21 mouse cellular contexts compared by ENCODE assay signal in the genomic region with DNA sequence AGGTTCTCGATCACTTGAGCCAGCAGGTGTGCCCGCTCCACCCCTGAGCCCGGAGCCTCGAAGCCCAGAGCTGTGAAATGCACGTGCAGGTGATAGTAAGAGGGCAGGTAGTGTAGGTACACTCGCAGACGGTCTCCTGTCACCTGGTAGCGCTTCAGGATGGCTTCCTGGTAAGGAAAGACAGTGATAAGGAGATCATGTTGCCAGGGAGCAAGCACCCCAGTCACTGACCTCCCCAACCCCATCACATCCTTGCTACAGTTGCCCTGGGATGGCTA. TPM values are rescaled to one million over a fixed set of nuclear protein-coding genes. Genes with fewer than 3 reads are reported as not detected.
DNase-seq lines count a peak whose midpoint lies in the region; ATAC-seq and TF ChIP-seq lines count a peak whose summit lies in the region.
"Had no signal": no experiment of that assay in that cellular context is flagged by ENCODE, and none has a peak within 500 bp of the region (broad histone marks: within the 10 kb centered on the region; RNA-seq: fewer than 3 reads in every experiment).

No protein-coding gene starts in this region.

- no peak for DNase-seq in gastrocnemius, adult 2 months
- DNase-seq in gastrocnemius, postnatal 14 days = no peak
- DNase-seq in lung, postnatal 4 days = no peak
- DNase-seq in forebrain, embryonic 10.5 days (ENCODE audit: extremely low spot score, low spot score) = no peak
- DNase-seq in stomach, postnatal 0 days (ENCODE audit: low spot score) = no peak
- DNase-seq: adrenal gland, postnatal 14 days; cerebellum, adult 9-10 months; gastrocnemius, postnatal 25 days; kidney, postnatal 25 days; lung, embryonic 14.5 days; right cerebral cortex, postnatal 14 days had no signal

- no peak for TF ChIP-seq CTCF in gastrocnemius, adult 2 months (IDR thresholded peaks at IDR 0.05)
- TF ChIP-seq CTCF in bone marrow, adult 2 months (IDR thresholded peaks at IDR 0.05; ENCODE audit: control insufficient read depth, insufficient read depth, low read length) = no peak
- no peak for TF ChIP-seq CTCF in stomach, postnatal 0 days (IDR thresholded peaks at IDR 0.05; ENCODE audit: low read depth)

- H3K27ac ChIP-seq in gastrocnemius, adult 2 months = peak overlapping the region; percentile 80; the same call in 1 of the 2 replicates
- 0 out of 2 replicates have a peak overlapping the region, but pooled peaks have one; percentile 72 for H3K27ac ChIP-seq in lung, embryonic 15.5 days
- H3K27ac ChIP-seq in bone marrow, adult 2 months (ENCODE audit: control insufficient read depth, insufficient read depth, low read depth, low read length, poor library complexity) = peak overlapping the region; percentile 50
- peak overlapping the region; percentile 89 for H3K27ac ChIP-seq in liver, embryonic 16.5 days (ENCODE audit: low read length)
- no peak overlapping the region for H3K27ac ChIP-seq in forebrain, embryonic 10.5 days
- H3K27ac ChIP-seq in stomach, postnatal 0 days (replicated peaks) = no peak overlapping the region
- H3K27ac ChIP-seq: forebrain, embryonic 15.5 days; intestine, embryonic 15.5 days; limb, embryonic 12.5 days; midbrain, embryonic 12.5 days had no signal

- H3K4me3 ChIP-seq in gastrocnemius, adult 2 months = no peak overlapping the region
- no peak overlapping the region for H3K4me3 ChIP-seq in lung, embryonic 15.5 days
- no peak overlapping the region for H3K4me3 ChIP-seq in bone marrow, adult 2 months (replicated peaks; ENCODE audit: control insufficient read depth, low read depth, low read length)
- H3K4me3 ChIP-seq in liver, embryonic 16.5 days (ENCODE audit: low read depth, low read length) = no peak overlapping the region
- H3K4me3 ChIP-seq in forebrain, embryonic 10.5 days = no peak overlapping the region
- H3K4me3 ChIP-seq in stomach, postnatal 0 days (ENCODE audit: low read depth, low read length) = no peak overlapping the region
- H3K4me3 ChIP-seq: forebrain, embryonic 15.5 days; hindbrain, embryonic 10.5 days; intestine, embryonic 15.5 days; limb, embryonic 12.5 days; midbrain, embryonic 12.5 days had no signal

- 90% methylated on average over 8 of the region's 8 CpGs for WGBS in lung, embryonic 15.5 days
- WGBS in bone marrow, adult 2 months = 82% methylated on average over 8 of the region's 8 CpGs
- WGBS in liver, embryonic 16.5 days (ENCODE audit: insufficient replicate concordance) = 76% methylated on average over 8 of the region's 8 CpGs
- WGBS in forebrain, embryonic 10.5 days = 92% methylated on average over 8 of the region's 8 CpGs
- 92% methylated on average over 8 of the region's 8 CpGs for WGBS in stomach, postnatal 0 days

- H3K27me3 ChIP-seq in lung, embryonic 15.5 days = no peaks in the 10 kb centered on the region
- H3K27me3 ChIP-seq in liver, embryonic 16.5 days (ENCODE audit: control insufficient read depth, insufficient read depth, low read depth, low read length) = no peaks in the 10 kb centered on the region
- no peaks in the 10 kb centered on the region for H3K27me3 ChIP-seq in forebrain, embryonic 10.5 days (ENCODE audit: poor library complexity, severe bottlenecking)
- no peaks in the 10 kb centered on the region for H3K27me3 ChIP-seq in stomach, postnatal 0 days (ENCODE audit: control insufficient read depth, insufficient read depth, low read length)
- H3K27me3 ChIP-seq: forebrain, embryonic 15.5 days; intestine, embryonic 15.5 days; limb, embryonic 12.5 days; midbrain, embryonic 12.5 days had no signal

- intact Hi-C loops in gastrocnemius, adult 2 months (cut with DNase I) = no loop called here
- intact Hi-C loops in gastrocnemius, postnatal 14 days (cut with DNase I; ENCODE audit: low total_unique reads) = no loop called here

- H3K9me3 ChIP-seq in lung, embryonic 15.5 days = no peaks in the 10 kb centered on the region
- no peaks in the 10 kb centered on the region for H3K9me3 ChIP-seq in liver, embryonic 16.5 days (replicated peaks; ENCODE audit: control insufficient read depth, low read length)
- H3K9me3 ChIP-seq in forebrain, embryonic 10.5 days = no peaks in the 10 kb centered on the region
- no peaks in the 10 kb centered on the region for H3K9me3 ChIP-seq in stomach, postnatal 0 days (ENCODE audit: control insufficient read depth, low read length)
- H3K9me3 ChIP-seq: forebrain, embryonic 15.5 days; hindbrain, embryonic 10.5 days; intestine, embryonic 15.5 days; limb, embryonic 12.5 days; midbrain, embryonic 12.5 days had no signal

- H3K4me2 ChIP-seq in lung, embryonic 15.5 days = no peak overlapping the region
- H3K4me2 ChIP-seq in liver, embryonic 16.5 days (ENCODE audit: low read depth, low read length) = no peak overlapping the region
- H3K4me2 ChIP-seq in stomach, postnatal 0 days (replicated peaks; ENCODE audit: low read depth) = no peak overlapping the region
- H3K4me2 ChIP-seq: forebrain, embryonic 15.5 days; heart, embryonic 11.5 days; intestine, embryonic 15.5 days; limb, embryonic 12.5 days; lung, embryonic 14.5 days; midbrain, embryonic 12.5 days had no signal

- no peak for TF ChIP-seq EP300 in stomach, postnatal 0 days (optimal IDR thresholded peaks at IDR 0.05)

- no peak overlapping the region for H3K9ac ChIP-seq in lung, embryonic 15.5 days
- no peak overlapping the region for H3K9ac ChIP-seq in liver, embryonic 16.5 days (ENCODE audit: low read depth, low read length)
- H3K9ac ChIP-seq in stomach, postnatal 0 days (ENCODE audit: low read length) = no peak overlapping the region
- H3K9ac ChIP-seq: forebrain, embryonic 15.5 days; intestine, embryonic 15.5 days; limb, embryonic 12.5 days; lung, embryonic 14.5 days; midbrain, embryonic 12.5 days had no signal

- H3K36me3 ChIP-seq in lung, embryonic 15.5 days = peaks cover 10% of the 10 kb centered on the region; the same call in 1 of the 2 replicates
- H3K36me3 ChIP-seq in liver, embryonic 16.5 days (ENCODE audit: control insufficient read depth, insufficient read depth) = peaks cover 8% of the 10 kb centered on the region; the same call in 1 of the 2 replicates
- peaks cover 79% of the 10 kb centered on the region for H3K36me3 ChIP-seq in forebrain, embryonic 10.5 days (replicated peaks)
- no peaks in the 10 kb centered on the region; the same call in 1 of the 2 replicates for H3K36me3 ChIP-seq in stomach, postnatal 0 days (ENCODE audit: control insufficient read depth, insufficient read depth, low read length)

- TF ChIP-seq POLR2A in bone marrow, adult 2 months (IDR thresholded peaks at IDR 0.05; ENCODE audit: borderline replicate concordance, control insufficient read depth, low read depth, low read length) = no peak

- ATAC-seq in lung, embryonic 15.5 days (ENCODE audit: borderline replicate concordance, extremely low read depth, low FRiP score, low TSS enrichment) = no peak
- no peak for ATAC-seq in liver, embryonic 16.5 days (ENCODE audit: low read depth)
- ATAC-seq in stomach, postnatal 0 days (ENCODE audit: low FRiP score, low TSS enrichment) = no peak
- ATAC-seq: forebrain, embryonic 15.5 days; hindbrain, embryonic 16.5 days; intestine, embryonic 15.5 days had no signal

- H3K4me1 ChIP-seq in lung, embryonic 15.5 days = peaks cover 27% of the 10 kb centered on the region
- peaks cover 25% of the 10 kb centered on the region for H3K4me1 ChIP-seq in bone marrow, adult 2 months (ENCODE audit: control insufficient read depth, insufficient read depth, low read length)
- peaks cover 58% of the 10 kb centered on the region for H3K4me1 ChIP-seq in liver, embryonic 16.5 days (ENCODE audit: control insufficient read depth, low read depth, low read length)
- no peaks in the 10 kb centered on the region; the same call in 1 of the 2 replicates for H3K4me1 ChIP-seq in forebrain, embryonic 10.5 days
- no peaks in the 10 kb centered on the region for H3K4me1 ChIP-seq in stomach, postnatal 0 days (replicated peaks; ENCODE audit: control insufficient read depth, insufficient read depth)
- H3K4me1 ChIP-seq: midbrain, embryonic 12.5 days had no signal

RNA-seq across cellular contexts. Expression of a gene that starts 5.5 kb away (rescaled TPM):
- total RNA-seq in gastrocnemius, adult 2 months (2021) = 1 to 10 TPM; 4.2 to 4.3 TPM
- total RNA-seq in gastrocnemius, postnatal 14 days (2021) = 1 to 10 TPM; 5.8 to 7.3 TPM
- polyA plus RNA-seq in lung, embryonic 15.5 days (2015; fragmentation: Nextera tagmentation; extraction: Ambion mirVana) = 36.4 and 37.4 TPM in 2 replicates
- 32.7 and 54.9 TPM in 2 replicates for polyA plus RNA-seq in bone marrow, adult 2 months (2011; ENCODE audit: insufficient read depth, insufficient read length, low replicate concordance, missing spikeins)
- polyA plus RNA-seq in liver, embryonic 16.5 days (2015; fragmentation: Nextera tagmentation; extraction: Ambion mirVana) = 21.7 and 22.3 TPM in 2 replicates
- 14.5 and 15.0 TPM in 2 replicates for polyA plus RNA-seq in forebrain, embryonic 10.5 days (2016; fragmentation: Nextera tagmentation; extraction: Ambion mirVana)
- 14.6 and 14.7 TPM in 2 replicates for polyA plus RNA-seq in stomach, postnatal 0 days (2015; fragmentation: Nextera tagmentation; extraction: Ambion mirVana)

RNA-seq across cellular contexts. Expression of a gene that starts 51.2 kb away (rescaled TPM):
- 1 to 10 TPM; 7.7 to 8.4 TPM for total RNA-seq in gastrocnemius, adult 2 months (2021)
- 1 to 10 TPM; 5.8 to 7.4 TPM for total RNA-seq in gastrocnemius, postnatal 14 days (2021)
- polyA plus RNA-seq in lung, embryonic 15.5 days (2015; fragmentation: Nextera tagmentation; extraction: Ambion mirVana) = 92.6 and 93.1 TPM in 2 replicates
- 12.3 and 31.1 TPM in 2 replicates for polyA plus RNA-seq in bone marrow, adult 2 months (2011; ENCODE audit: insufficient read depth, insufficient read length, low replicate concordance, missing spikeins)
- polyA plus RNA-seq in liver, embryonic 16.5 days (2015; fragmentation: Nextera tagmentation; extraction: Ambion mirVana) = 43.4 and 44.2 TPM in 2 replicates
- polyA plus RNA-seq in forebrain, embryonic 10.5 days (2016; fragmentation: Nextera tagmentation; extraction: Ambion mirVana) = 106 and 113 TPM in 2 replicates
- 33.7 and 35.3 TPM in 2 replicates for polyA plus RNA-seq in stomach, postnatal 0 days (2015; fragmentation: Nextera tagmentation; extraction: Ambion mirVana)

Comparison
In these comparisons a context has a peak if more than half of its experiments do, and no peak if none do; other contexts are left out.
1. H3K27ac ChIP-seq: peak in gastrocnemius, adult 2 months (single experiment), lung, embryonic 15.5 days (single experiment), bone marrow, adult 2 months (single experiment) and liver, embryonic 16.5 days (single experiment); none in forebrain, embryonic 10.5 days (single experiment) and stomach, postnatal 0 days (single experiment).